Mouse (Mus musculus) hindbrain, embryonic 11.5 days (tissue): Measurements from ENCODE around the gene Clmp. TPM values are rescaled to one million over a fixed set of nuclear protein-coding genes. Genes with fewer than 3 reads are reported as not detected.

Experiments used
- ATAC-seq: fragments of 200-750 bp; cut with Nextera tagmentation; 2 replicates; pipeline ENCODE4 v1.8.0; 2017; ENCODE audit warnings: mild to moderate bottlenecking, moderate TSS enrichment, moderate library complexity; ENCODE audit not compliant: low FRiP score
- DNase-seq: peaks from one replicate; pipeline ENCODE4 v3.0.0-alpha.2; 2015; ENCODE audit warnings: low spot score
- H3K27ac ChIP-seq: fragments of 300-500 bp; sonication (generic); 2 replicates; pipeline ENCODE4 v1.5.1; 2014; ENCODE audit warnings: mild to moderate bottlenecking, low read depth, low read length
- H3K27me3 ChIP-seq: fragments of 300-500 bp; sonication (generic); 2 replicates; pipeline ENCODE4 v1.6.1; 2014; ENCODE audit warnings: mild to moderate bottlenecking, low read length, moderate library complexity, mixed read lengths; ENCODE audit not compliant: control insufficient read depth, insufficient read depth
- H3K36me3 ChIP-seq: fragments of 300-500 bp; sonication (generic); 2 replicates; pipeline ENCODE4 v1.6.1; 2014; ENCODE audit warnings: mild to moderate bottlenecking, low read length, moderate library complexity, mixed read lengths; ENCODE audit not compliant: control insufficient read depth, insufficient read depth
- H3K4me1 ChIP-seq: fragments of 300-500 bp; sonication (generic); replicated peaks from 2 replicates; pipeline ENCODE4 v1.6.1; 2014; ENCODE audit warnings: low read length, mixed read lengths; ENCODE audit not compliant: control insufficient read depth, insufficient read depth
- H3K4me2 ChIP-seq: fragments of 300-500 bp; sonication (generic); replicated peaks from 2 replicates; pipeline ENCODE4 v1.6.1; 2014; ENCODE audit warnings: mild to moderate bottlenecking, low read depth, low read length
- H3K4me3 ChIP-seq: fragments of 300-500 bp; sonication (generic); 2 replicates; pipeline ENCODE4 v1.5.1; 2014; ENCODE audit warnings: low read depth, low read length
- H3K9ac ChIP-seq: fragments of 300-500 bp; sonication (generic); 2 replicates; pipeline ENCODE4 v1.6.1; 2014; ENCODE audit warnings: low read depth, low read length
- H3K9me3 ChIP-seq: fragments of 300-500 bp; sonication (generic); 2 replicates; pipeline ENCODE4 v1.6.1; 2016; ENCODE audit warnings: low read length; ENCODE audit not compliant: control insufficient read depth
- WGBS: fragments of 180-500 bp; shearing (Covaris S2); extraction: QIAGEN DNeasy Blood & Tissue Kit; methylation state at CpG from one replicate; pipeline ENCODE4 v1.1.7; 2014; 5-methylcytosine and 5-hydroxymethylcytosine counted together
- polyA plus RNA-seq: library from polyadenylated mRNA; unstranded; fragments of >200 nt; fragmentation: Nextera tagmentation; extraction: Ambion mirVana; gene quantifications from 2 replicates; pipeline ENCODE4 v1.2.1, GENCODE M21; 2014

Gene Clmp
- polyA plus RNA-seq, 1 experiment from 2014 or later, result 45.6 TPM

DNA sequence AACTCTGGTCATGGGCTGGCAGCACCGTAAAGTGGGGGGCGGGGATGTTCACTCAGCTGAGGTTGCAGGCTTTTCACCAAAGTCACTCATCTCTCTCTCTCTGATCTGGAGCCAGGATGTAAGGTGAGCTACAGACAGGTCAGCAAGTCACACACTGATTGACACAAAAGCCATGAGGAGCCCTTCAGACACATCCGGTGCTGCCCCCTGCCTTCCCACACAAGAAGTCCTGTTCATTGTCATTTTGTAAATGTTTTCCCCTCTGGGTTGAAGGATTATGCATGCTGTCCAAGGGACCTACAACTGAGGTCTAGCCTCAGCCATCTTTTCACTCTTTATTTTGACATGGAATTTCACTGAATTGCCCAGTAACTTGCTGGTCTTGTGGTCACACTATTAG is 66.0 kb downstream of the Clmp start:
- no peak overlapping the region for H3K4me2 ChIP-seq
- no peaks in the 10 kb centered on the region for H3K36me3 ChIP-seq
- H3K27ac ChIP-seq, result no peak overlapping the region
- H3K27me3 ChIP-seq, result no peaks in the 10 kb centered on the region
- no peaks in the 10 kb centered on the region for H3K9me3 ChIP-seq
- H3K4me3 ChIP-seq, result no peak overlapping the region
- 58% methylated on average over 3 of the region's 3 CpGs for WGBS
- H3K9ac ChIP-seq, result no peak overlapping the region
- ATAC-seq (no peak; the same call in 1 of the 2 replicates), DNase-seq (peak; percentile 18)
- H3K4me1 ChIP-seq, result no peaks in the 10 kb centered on the region

GRCm38 (mm10) chr9:40756401-40756800 is 70.6 kb downstream of the Clmp start:
- ATAC-seq, result peak; percentile 41
- 20% methylated on average over 4 of the region's 4 CpGs for WGBS

DNA sequence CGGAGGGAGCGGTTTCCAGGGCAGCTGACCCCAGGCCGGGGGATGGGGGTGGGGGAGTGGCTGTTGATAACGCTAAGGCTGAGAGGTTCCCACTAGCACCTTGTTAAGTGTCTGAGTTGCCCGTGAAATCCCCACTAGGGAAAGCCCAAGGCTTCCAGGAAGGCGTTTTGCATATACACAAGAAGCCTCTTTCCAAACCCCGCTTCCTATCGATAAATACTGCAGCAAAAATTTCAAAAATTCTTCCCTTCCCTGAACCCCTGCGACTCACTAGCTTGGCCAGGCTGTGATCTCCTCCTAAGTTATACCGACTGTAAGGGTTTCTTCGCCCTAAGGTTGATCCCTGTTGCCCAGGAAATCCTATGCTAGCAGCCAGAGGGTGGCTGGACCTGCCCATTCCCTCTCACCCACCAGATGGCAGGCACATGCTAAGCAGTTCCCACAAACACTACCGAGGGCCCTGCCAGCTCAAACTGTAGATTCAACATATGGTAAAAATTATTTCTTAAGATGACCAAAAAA is 71.4 kb downstream of the Clmp start:
- H3K4me2 ChIP-seq, result peak overlapping the region; percentile 43
- no peaks in the 10 kb centered on the region for H3K36me3 ChIP-seq
- H3K27me3 ChIP-seq, result no peaks in the 10 kb centered on the region
- 23% methylated on average over 12 of the region's 12 CpGs for WGBS
- peaks cover 2% of the 10 kb centered on the region for H3K4me1 ChIP-seq
- peak overlapping the region; percentile 19; the same call in 1 of the 2 replicates for H3K9ac ChIP-seq
- H3K9me3 ChIP-seq, result no peaks in the 10 kb centered on the region
- DNase-seq (peak; percentile 73), ATAC-seq (peak; percentile 87)
- H3K27ac ChIP-seq, result peak overlapping the region; percentile 25
- H3K4me3 ChIP-seq, result peak overlapping the region; percentile 6

More at GRCm38 (mm10) chr9:40756401-40756800, 70.6 kb downstream of the Clmp start:
- peak; percentile 85 for DNase-seq
- Histone ChIP-seq H3K4me2 (no peak overlapping the region), H3K27me3 (no peaks in the 10 kb centered on the region), H3K27ac (no peak overlapping the region), H3K9ac (no peak overlapping the region), H3K4me3 (no peak overlapping the region), H3K4me1 (peaks cover 2% of the 10 kb centered on the region), H3K9me3 (no peaks in the 10 kb centered on the region), H3K36me3 (no peaks in the 10 kb centered on the region)

GRCm38 (mm10) chr9:40757685-40758270 is 72.0 kb downstream of the Clmp start:
- no peaks in the 10 kb centered on the region for H3K36me3 ChIP-seq
- H3K27me3 ChIP-seq, result no peaks in the 10 kb centered on the region
- no peak overlapping the region; the same call in 1 of the 2 replicates for H3K9ac ChIP-seq
- no peaks in the 10 kb centered on the region for H3K9me3 ChIP-seq
- ATAC-seq, result peak; percentile 91
- peak overlapping the region; percentile 25 for H3K27ac ChIP-seq
- peak; percentile 84 for DNase-seq
- WGBS, result 12% methylated on average over 22 of the region's 22 CpGs
- H3K4me2 ChIP-seq, result peak overlapping the region; percentile 43
- peak overlapping the region; percentile 6 for H3K4me3 ChIP-seq
- H3K4me1 ChIP-seq, result peaks cover 2% of the 10 kb centered on the region

GRCm38 (mm10) chr9:40762354-40762753 is 76.6 kb downstream of the Clmp start:
- WGBS, result 94% methylated on average over 6 of the region's 6 CpGs

GRCm38 (mm10) chr9:40764887-40765580 is 79.3 kb downstream of the Clmp start:
- no peak for ATAC-seq

More at GRCm38 (mm10) chr9:40762354-40762753, 76.6 kb downstream of the Clmp start:
- Histone ChIP-seq H3K4me1 (peaks cover 2% of the 10 kb centered on the region; the same call in 1 of the 2 replicates), H3K4me3 (no peak overlapping the region), H3K9me3 (no peaks in the 10 kb centered on the region), H3K27me3 (no peaks in the 10 kb centered on the region), H3K27ac (no peak overlapping the region), H3K9ac (no peak overlapping the region), H3K36me3 (no peaks in the 10 kb centered on the region), H3K4me2 (no peak overlapping the region)
- ATAC-seq (no peak), DNase-seq (no peak)

GRCm38 (mm10) chr9:40765581-40765940 is 79.8 kb downstream of the Clmp start:
- DNase-seq (no peak), ATAC-seq (no peak)
- no peaks in the 10 kb centered on the region for H3K36me3 ChIP-seq
- WGBS, result 75% methylated on average over 12 of the region's 12 CpGs
- H3K4me1 ChIP-seq, result no peaks in the 10 kb centered on the region
- H3K4me2 ChIP-seq, result no peak overlapping the region
- H3K4me3 ChIP-seq, result no peak overlapping the region
- no peak overlapping the region for H3K27ac ChIP-seq
- H3K9ac ChIP-seq, result no peak overlapping the region
- H3K27me3 ChIP-seq, result no peaks in the 10 kb centered on the region
- H3K9me3 ChIP-seq, result no peaks in the 10 kb centered on the region

More at GRCm38 (mm10) chr9:40764887-40765580, 79.3 kb downstream of the Clmp start:
- Histone ChIP-seq H3K36me3 (no peaks in the 10 kb centered on the region), H3K9me3 (no peaks in the 10 kb centered on the region), H3K4me1 (no peaks in the 10 kb centered on the region), H3K9ac (no peak overlapping the region), H3K4me2 (no peak overlapping the region), H3K4me3 (no peak overlapping the region), H3K27me3 (no peaks in the 10 kb centered on the region), H3K27ac (no peak overlapping the region)
- 93% methylated on average over 8 of the region's 9 CpGs for WGBS
- DNase-seq, result no peak

DNA sequence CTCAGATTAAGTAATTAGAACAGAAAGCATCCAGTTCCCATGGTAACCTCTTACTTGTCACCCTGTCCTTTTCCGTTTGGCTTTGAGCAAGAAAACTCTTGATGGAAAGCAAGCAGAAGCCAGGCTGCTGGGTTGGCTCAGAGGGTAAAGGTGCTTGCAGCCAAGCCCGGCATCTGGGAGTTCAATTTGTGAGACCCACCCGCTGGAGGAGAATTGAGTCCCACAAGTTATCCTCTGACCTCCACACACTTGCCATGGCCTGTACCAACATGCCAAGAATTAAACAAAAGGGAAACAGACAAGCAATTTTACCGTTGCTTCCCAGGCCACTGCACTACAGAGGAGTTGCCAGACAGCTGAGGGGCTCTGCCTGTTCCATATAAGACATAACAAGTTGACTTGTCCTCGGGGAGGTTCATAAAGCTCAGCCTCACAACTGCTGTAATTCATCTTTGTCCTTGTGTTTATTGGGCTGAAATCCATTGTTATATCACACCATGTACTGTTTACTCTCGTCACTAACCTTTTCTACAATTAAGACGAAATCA is 80.4 kb downstream of the Clmp start:
- H3K9me3 ChIP-seq, result no peaks in the 10 kb centered on the region
- no peak overlapping the region for H3K4me2 ChIP-seq
- no peaks in the 10 kb centered on the region for H3K27me3 ChIP-seq
- H3K4me1 ChIP-seq, result no peaks in the 10 kb centered on the region
- ATAC-seq (no peak), DNase-seq (no peak)
- H3K9ac ChIP-seq, result no peak overlapping the region
- no peak overlapping the region for H3K27ac ChIP-seq
- no peak overlapping the region for H3K4me3 ChIP-seq
- H3K36me3 ChIP-seq, result no peaks in the 10 kb centered on the region
- 75% methylated on average over 7 of the region's 7 CpGs for WGBS
